Mouse (Mus musculus) E14TG2a.4 (cell line): ENCODE data around the gene Ccser1.

Source experiments
- CTCF ChIP-seq: conservative IDR thresholded peaks from 2 replicates; pipeline ENCODE4 v1.5.1; 2014; ENCODE audit warnings: low read length
- NANOG ChIP-seq: IDR thresholded peaks from 2 replicates; pipeline ENCODE4 v1.6.1; 2014; ENCODE audit warnings: borderline replicate concordance, low read length, mixed read lengths

DNA sequence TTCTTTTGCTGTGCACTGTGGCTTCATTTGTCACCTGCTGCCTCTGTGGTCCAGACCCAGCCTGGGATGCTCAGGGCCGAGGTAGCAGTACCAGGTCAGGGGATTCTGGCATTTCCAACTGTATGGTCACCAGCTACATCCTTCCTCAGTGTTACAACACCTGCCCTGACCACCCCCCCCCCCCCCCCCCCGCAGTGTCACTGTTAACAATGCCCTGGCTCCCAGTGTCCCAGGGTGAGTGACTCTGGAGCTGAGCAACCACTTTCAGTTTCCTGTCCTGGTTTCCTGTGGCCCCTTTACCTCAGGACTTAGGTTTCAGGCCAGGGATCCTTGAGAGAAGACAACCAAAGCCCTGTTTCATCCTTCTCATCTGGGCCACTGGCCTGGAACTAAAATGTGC, 90.9 kb downstream of the Ccser1 start:
- TF ChIP-seq CTCF (no peak), NANOG (no peak)
